Mouse (Mus musculus): ENCODE measurements around the gene Mroh2a. TPM values are rescaled to one million over a fixed set of nuclear protein-coding genes. Genes with fewer than 3 reads are reported as not detected.

Mroh2a gene
- total RNA-seq (2017) = 0.05 and 0.44 TPM in 2 replicates

DNA sequence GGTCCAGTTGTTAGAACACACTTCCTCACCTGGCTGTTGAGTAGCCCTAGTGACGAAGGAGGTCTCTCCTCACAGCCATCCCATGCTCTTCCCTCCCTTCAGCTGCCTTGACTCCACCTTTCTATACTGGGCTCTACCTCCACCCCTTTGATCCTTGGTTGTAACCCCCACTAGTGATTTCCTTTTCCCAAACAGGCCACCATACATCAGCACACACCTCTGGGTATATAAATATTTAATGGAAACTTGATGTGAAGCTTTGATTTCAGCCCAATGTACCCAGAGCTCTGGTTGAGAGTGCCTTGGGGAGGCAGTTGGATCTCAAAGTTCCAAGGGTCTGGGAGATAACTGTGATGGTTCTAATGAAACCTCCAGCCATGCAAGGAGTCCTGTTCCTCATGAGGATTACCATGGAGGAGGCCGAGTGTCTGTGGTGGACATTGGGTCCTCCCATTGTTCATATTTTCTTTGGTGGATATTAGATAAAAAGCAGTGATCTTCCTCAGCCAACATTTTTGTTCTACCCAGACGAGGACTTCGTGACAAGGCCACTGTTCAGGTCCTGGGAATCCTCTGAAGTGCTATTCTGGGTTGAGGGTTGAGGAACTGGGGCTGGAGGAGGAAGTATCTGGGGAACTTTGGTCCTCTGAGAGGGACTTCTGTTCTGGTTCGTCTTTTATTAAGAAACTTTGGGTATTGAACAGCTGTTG lies at the start of gene Mroh2a:
Gene Mroh2a, plus strand, starts transcription at position 317 of the 710 bp plus-strand sequence.
- ATAC-seq (replicated peaks in 1 of 2; ENCODE audit: insufficient read depth in 1 of 2, low FRiP score in 2 of 2, low TSS enrichment in 1 of 2, low read depth in 1 of 2, poor library complexity in 2 of 2, severe bottlenecking in 2 of 2) = peak; percentile 16 to 20; a peak in 2 of 4 replicates

DNA sequence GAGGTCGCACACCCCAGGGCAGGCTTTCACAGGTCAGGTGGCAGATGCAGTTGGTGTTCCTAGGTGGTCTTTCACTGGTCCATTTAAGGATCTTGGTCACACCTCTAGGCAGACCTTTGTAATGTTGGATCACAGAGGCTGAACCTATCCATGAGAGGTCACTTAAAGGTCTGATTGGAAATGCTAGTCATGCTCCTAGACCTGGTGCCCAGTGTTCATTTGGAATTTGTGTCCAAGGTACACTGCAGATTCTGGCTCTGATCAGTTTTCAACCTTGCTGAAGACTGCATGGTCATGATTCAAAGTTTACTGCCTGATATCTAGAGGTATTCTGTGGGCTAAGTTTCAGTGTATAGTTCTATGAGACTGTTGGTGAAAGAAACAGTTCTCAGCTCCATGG lies 47.1 kb upstream of the Mroh2a start:
- ATAC-seq (replicated peaks in 1 of 2; ENCODE audit: insufficient read depth in 1 of 2, low FRiP score in 2 of 2, low TSS enrichment in 1 of 2, low read depth in 1 of 2, poor library complexity in 2 of 2, severe bottlenecking in 2 of 2) = no peak

DNA sequence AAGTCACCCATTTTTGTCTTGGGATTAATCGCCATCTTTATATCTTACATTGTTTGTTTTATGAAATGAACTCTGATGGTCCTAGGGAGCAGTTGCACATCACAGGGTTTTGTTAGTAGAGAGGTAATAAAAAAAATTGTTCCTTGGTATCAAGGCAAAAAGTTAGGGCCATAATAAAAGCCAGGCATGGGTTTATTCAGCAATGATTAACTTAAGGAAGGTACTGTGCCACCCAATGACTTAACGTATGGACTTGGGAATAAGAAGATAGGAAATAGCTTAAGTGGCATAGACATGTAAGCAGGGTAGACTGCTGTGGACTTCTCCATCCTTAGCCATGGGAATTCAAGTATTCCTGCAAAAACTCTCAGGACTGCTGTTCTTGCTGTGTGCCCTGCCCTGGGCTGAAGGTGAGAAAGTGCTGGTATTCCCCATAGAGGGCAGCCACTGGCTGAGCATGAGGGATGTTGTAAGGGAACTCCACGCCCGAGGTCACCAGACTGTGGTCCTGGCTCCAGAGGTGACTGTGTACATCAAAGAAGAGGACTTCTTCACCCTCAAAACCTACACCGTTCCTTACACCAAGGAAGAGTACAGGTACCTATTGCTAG lies 40.4 kb upstream of the Mroh2a start:
- ATAC-seq (replicated peaks in 1 of 2; ENCODE audit: insufficient read depth in 1 of 2, low FRiP score in 2 of 2, low TSS enrichment in 1 of 2, low read depth in 1 of 2, poor library complexity in 2 of 2, severe bottlenecking in 2 of 2) = no peak

DNA sequence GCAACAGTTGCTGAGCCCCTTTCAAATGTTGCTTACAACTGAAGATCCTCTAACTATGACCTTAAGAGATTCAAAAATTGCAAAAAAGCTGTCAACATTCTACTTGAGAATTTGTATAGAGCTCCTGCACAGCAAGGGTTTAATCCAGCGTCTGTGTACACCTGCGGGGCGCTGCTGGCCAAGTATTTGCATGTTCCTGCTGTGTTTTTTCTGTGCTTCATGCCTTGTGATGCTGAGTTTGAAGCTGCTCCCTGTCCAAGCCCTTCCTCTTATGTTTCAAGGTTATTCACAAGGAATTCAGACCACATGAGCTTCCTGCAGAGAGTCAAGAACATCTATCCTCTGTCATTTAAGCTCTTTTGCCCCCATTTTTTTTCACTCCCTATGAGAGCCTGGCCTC lies 34.6 kb upstream of the Mroh2a start:
- no peak for ATAC-seq (replicated peaks in 1 of 2; ENCODE audit: insufficient read depth in 1 of 2, low FRiP score in 2 of 2, low TSS enrichment in 1 of 2, low read depth in 1 of 2, poor library complexity in 2 of 2, severe bottlenecking in 2 of 2)

DNA sequence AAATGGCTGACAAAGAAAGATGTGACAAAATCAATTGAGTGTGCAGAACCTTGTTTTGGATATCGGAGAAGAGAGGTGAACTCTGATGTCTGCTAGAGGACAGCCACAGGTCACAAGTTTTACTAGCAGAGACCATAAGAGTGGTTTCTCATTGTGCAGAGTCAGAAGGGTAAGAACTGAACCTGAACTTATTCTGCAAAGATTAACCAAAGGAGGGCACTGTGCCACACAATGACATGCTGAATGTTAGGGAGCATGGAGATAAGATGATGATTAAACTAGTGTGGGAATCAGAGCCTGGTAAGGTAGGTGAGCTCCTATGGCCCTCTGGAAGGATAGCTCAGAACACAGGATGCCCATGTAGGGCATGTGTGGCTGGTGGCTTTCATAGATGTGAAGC lies 31.1 kb upstream of the Mroh2a start:
- no peak for ATAC-seq (replicated peaks in 1 of 2; ENCODE audit: insufficient read depth in 1 of 2, low FRiP score in 2 of 2, low TSS enrichment in 1 of 2, low read depth in 1 of 2, poor library complexity in 2 of 2, severe bottlenecking in 2 of 2)

DNA sequence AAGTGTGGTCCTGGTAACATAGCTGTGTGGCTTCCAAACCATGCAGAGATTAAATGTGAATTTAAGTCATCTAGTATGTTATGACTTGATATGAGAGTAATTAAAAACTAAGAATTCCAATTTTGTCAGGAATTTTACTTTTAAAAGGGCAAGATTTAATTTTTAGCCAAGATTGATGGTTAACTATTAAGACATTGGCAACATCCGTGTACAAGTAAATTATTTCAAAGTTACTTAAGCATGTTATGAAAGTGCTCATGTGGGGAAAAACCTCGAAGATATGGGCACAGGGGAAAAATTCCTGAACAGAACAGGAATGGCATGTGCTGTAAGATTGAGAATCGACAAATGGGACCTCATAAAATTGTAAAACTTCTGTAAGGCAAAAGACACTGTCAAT lies 29.3 kb upstream of the Mroh2a start:
- ATAC-seq (replicated peaks in 1 of 2; ENCODE audit: insufficient read depth in 1 of 2, low FRiP score in 2 of 2, low TSS enrichment in 1 of 2, low read depth in 1 of 2, poor library complexity in 2 of 2, severe bottlenecking in 2 of 2) = no peak

DNA sequence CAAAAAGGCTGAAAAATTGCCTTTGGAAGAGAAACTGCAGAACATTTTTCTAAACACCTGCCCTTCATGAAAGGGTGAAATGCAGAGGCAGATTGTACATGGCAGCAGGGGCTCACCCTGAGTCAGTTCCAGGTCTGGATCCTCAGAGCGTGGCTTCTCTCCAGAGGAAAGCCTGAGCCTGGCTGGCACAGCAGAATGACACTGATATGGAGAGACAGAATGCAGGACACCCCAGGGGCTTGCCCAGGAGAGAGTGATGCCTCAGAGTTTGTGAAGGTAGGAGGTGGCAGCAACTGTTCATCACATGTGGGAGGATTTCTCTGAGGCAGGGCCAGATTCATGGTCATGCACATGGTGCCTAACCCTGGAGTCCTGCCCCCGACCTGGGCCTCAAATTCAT lies 26.8 kb upstream of the Mroh2a start:
- ATAC-seq (replicated peaks in 1 of 2; ENCODE audit: insufficient read depth in 1 of 2, low FRiP score in 2 of 2, low TSS enrichment in 1 of 2, low read depth in 1 of 2, poor library complexity in 2 of 2, severe bottlenecking in 2 of 2) = no peak

DNA sequence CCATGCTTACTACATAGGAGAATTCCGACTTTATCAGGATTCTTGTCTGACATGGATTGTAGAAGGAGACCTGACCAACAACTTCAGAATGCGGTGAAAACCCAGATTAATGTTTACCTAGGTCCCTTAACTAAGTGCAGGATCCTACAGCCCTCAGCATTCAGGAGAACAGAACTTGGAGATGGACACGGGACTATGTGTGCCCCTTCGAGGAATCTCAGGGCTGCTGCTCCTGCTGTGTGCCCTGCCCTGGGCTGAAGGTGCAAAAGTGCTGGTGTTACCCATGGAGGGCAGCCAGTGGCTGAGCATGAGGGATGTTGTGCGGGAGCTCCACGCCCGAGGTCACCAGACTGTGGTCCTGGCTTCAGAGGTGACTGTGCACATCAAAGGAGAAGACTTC lies 26.3 kb upstream of the Mroh2a start, which contains the start of gene Ugt1a2:
Gene Ugt1a2, plus strand, starts transcription at position 146 of the 400 bp plus-strand sequence.
- no peak for ATAC-seq (replicated peaks in 1 of 2; ENCODE audit: insufficient read depth in 1 of 2, low FRiP score in 2 of 2, low TSS enrichment in 1 of 2, low read depth in 1 of 2, poor library complexity in 2 of 2, severe bottlenecking in 2 of 2)

DNA sequence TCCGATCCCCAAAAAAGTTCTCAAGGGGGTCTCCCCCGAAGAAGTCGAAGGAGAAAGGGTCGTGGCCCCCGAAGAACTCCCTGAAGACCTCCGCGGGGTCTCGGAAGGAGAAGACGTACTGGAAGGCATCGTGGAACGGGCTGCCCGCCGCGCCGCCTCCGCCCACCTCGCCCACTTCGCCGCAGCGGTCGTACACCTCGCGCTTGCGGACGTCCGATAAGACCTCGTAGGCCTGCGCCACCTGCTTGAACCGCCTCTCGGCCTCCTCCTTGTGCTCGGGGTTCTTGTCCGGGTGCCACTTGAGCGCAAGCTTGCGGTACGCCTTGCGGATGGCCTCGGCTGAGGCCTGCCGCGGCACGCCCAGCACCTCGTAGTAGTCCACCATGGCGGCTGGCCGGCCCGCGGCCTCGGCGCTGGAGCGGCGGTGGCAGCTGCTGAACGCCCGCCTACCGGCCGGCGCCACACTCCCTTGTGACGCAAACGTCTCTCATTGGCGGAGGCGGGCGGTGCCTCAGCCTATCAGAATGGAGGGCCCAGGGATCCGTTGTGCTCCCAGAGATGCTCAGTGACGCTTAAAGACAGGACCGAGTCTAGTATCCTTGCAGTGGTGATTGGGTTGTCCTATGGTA lies 21.4 kb upstream of the Mroh2a start, which contains the start of gene Dnajb3:
Gene Dnajb3, minus strand, starts transcription at position 489 of the 629 bp plus-strand sequence.
- peak; percentile 65 to 80 for ATAC-seq (replicated peaks in 1 of 2; ENCODE audit: insufficient read depth in 1 of 2, low FRiP score in 2 of 2, low TSS enrichment in 1 of 2, low read depth in 1 of 2, poor library complexity in 2 of 2, severe bottlenecking in 2 of 2)

DNA sequence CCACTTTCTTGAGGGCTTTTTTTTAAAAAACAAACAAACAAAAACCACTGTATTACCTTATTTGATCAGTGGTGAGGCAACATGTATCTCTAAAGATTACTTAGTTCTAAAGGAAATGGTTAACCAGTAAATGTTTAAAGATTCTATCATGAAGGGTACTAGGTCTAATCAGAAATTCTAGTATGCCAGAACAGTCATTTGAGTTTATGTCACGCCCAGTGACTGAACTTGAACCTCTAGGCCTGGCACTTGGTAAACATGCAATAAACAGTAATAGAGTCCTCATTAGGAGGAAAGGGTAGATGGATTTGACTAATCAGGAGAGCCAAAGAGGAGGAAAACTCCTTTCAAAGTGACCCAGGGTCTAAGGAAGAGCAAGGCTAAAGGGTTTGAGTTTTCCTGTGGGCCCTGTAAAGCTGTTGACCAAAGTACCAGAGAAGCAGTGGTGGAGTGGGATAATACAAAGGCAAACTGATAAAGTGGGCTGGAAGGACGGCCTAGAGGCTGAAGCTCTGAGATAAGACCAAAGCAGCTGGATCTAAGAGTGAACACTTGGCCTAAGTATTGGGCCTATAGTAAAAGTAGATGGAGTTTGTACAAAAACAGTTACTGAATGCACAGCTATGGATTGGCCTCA lies 19.8 kb upstream of the Mroh2a start:
- no peak; a peak in 1 of 4 replicates for ATAC-seq (replicated peaks in 1 of 2; ENCODE audit: insufficient read depth in 1 of 2, low FRiP score in 2 of 2, low TSS enrichment in 1 of 2, low read depth in 1 of 2, poor library complexity in 2 of 2, severe bottlenecking in 2 of 2)

DNA sequence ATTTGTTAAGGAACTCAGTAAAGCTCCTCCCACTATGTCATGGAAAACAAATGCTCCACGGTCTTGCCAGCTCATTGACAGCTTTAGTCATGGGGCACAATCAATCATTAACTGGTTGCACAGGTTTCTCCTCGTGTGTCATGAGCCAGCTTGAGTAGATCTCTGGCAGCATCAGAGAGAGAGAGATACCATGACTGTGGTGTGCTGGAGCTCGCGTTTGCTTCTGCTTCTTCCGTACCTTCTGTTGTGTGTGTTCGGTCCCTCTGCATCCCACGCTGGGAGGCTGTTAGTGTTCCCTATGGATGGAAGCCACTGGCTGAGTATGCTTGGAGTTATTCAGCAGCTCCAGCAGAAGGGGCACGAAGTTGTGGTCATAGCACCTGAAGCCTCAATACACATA lies 15.0 kb upstream of the Mroh2a start, which contains the start of gene Ugt1a1:
Gene Ugt1a1, plus strand, starts transcription at position 148 of the 400 bp plus-strand sequence.
- no peak for ATAC-seq (replicated peaks in 1 of 2; ENCODE audit: insufficient read depth in 1 of 2, low FRiP score in 2 of 2, low TSS enrichment in 1 of 2, low read depth in 1 of 2, poor library complexity in 2 of 2, severe bottlenecking in 2 of 2)

DNA sequence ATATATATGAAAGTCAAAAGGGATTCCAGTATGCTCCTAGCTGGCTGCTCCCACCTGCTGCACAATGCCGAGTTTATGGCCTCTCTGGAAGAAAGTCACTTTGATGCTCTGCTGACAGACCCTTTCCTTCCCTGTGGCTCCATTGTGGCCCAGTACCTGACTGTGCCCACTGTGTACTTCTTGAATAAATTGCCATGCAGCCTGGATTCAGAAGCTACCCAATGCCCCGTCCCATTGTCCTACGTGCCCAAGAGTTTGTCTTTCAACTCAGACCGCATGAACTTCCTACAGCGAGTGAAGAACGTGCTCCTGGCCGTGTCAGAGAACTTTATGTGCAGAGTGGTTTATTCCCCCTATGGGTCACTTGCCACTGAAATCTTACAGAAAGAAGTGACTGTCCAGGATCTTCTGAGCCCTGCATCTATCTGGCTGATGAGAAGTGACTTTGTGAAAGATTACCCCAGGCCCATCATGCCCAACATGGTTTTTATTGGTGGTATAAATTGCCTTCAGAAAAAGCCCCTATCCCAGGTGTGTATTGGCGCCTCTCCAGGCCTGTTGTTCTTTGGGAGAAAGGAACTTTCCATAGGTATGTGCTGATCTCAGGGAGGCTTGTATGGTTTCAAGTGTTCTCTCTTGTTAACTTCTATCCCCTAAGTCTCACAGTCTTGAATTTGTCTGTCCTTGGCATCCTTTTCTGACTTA lies 14.3 kb upstream of the Mroh2a start:
- no peak for ATAC-seq (replicated peaks in 1 of 2; ENCODE audit: insufficient read depth in 1 of 2, low FRiP score in 2 of 2, low TSS enrichment in 1 of 2, low read depth in 1 of 2, poor library complexity in 2 of 2, severe bottlenecking in 2 of 2)

DNA sequence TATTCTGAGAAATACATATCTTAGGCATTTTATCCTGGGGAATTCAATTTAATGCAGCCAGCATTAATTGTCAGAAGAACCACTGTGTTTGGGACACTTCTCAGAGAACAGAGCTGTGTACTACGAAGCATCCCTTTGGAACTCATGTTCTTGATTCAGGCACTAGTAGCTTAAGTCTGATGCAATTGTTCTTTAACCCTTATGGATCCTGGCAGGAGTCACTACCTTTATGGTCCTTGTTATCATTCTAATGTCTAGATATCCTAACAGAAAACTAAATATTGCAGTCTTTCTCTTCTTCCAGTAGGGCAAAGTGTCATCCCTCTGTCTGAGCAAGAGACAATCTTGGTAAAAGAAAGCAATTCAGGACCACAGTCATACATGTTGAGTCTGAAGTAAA lies 13.7 kb upstream of the Mroh2a start:
- ATAC-seq (replicated peaks in 1 of 2; ENCODE audit: insufficient read depth in 1 of 2, low FRiP score in 2 of 2, low TSS enrichment in 1 of 2, low read depth in 1 of 2, poor library complexity in 2 of 2, severe bottlenecking in 2 of 2) = no peak

DNA sequence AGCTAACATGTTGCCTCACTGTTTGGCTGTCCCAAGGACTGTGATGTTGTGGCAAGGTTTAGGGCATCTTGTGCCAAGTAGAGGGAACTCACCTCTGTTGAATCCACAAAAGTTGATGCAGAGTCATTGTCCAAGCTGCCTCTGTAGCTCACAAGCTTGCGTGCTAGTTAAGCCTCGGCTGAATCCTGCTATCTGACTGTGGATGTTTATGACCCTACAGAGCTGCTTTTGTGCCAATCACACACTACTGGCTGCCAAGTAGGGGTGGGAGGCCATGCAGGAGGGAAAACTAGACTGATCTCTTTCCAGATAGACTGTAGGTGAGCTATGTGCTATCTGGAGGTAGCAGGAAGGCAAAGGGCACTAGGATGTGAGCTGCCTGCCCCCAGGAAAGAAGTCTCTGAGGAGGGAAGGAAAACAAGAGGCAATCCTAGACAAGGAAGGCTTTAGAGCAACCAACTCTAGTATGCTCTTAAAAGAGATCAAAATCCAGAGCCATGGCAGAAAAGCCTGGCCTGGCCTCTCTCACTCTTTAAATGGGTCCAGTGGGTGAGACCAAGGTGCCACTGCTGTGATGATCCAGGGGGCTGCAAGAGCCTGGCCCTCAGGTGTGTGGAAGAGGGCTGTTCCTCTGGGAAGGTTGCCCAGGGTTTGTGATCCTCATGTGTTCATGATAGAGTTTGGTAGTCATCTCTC lies 12.9 kb upstream of the Mroh2a start:
- ATAC-seq (replicated peaks in 1 of 2; ENCODE audit: insufficient read depth in 1 of 2, low FRiP score in 2 of 2, low TSS enrichment in 1 of 2, low read depth in 1 of 2, poor library complexity in 2 of 2, severe bottlenecking in 2 of 2) = peak in 1 of 2 experiments; percentile 7; a peak in 1 of 4 replicates

DNA sequence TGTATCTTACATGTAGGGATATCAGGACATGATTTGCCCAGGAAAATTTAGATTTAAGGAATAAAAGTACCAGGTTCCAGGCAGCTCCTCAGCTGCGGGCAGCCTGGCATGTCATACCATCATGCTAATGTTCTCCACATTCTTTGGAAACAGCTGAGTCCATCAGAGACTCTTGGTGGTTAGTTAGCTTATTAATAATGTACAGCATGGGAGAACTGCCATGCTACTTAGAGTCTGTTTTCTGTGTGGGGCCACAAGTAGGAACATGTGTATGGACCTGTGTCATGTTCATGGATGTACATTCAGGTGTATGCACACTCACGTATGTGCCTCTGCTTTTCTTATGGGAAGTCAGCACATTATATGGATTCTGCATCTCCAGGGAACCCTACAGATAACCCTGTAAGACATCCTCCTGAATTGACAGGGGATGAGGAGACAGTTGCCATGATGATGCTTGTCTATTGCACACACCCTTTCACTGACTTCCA lies 12.3 kb upstream of the Mroh2a start:
- ATAC-seq (replicated peaks in 1 of 2; ENCODE audit: insufficient read depth in 1 of 2, low FRiP score in 2 of 2, low TSS enrichment in 1 of 2, low read depth in 1 of 2, poor library complexity in 2 of 2, severe bottlenecking in 2 of 2) = peak in 1 of 2 experiments; percentile 1; a peak in 1 of 4 replicates

DNA sequence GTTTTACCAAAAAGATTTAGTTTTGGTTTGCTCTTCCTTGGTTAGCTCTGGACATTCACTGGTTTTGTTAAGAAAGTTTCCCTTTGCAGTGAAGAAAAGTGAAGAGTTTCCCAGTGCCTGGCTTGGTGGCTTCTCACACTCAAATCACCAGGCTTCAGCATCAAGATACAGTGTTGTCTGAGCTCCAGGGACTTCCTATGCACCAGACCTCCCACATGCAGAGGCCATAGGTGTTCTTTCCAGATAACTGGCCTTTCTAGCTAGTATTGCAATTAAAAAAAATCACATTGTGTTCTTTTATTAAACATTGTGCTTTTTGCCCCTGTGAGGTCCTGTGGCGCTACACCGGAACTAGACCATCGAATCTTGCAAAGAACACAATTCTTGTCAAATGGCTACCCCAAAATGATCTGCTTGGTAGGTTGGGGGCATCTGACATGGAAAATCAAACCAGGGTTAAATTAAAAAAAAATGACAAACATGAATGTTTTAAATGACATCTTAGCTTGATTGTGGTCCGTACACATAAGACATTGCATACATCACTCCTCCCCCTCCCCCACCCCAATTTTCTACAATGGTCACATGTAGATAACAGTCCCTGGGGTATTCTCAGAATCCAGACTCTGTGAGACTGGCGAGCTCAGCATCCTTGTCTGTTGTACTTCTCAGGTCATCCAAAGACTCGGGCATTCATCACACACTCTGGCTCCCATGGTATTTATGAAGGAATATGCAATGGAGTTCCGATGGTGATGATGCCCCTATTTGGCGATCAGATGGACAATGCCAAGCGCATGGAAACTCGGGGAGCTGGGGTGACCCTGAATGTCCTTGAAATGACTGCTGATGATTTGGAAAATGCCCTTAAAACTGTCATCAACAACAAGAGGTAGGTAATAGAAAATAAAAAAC lies 11.1 kb upstream of the Mroh2a start:
- no peak for ATAC-seq (replicated peaks in 1 of 2; ENCODE audit: insufficient read depth in 1 of 2, low FRiP score in 2 of 2, low TSS enrichment in 1 of 2, low read depth in 1 of 2, poor library complexity in 2 of 2, severe bottlenecking in 2 of 2)

Measured in hematopoietic stem cell, adult 5-6 weeks (primary cell).